Mouse (Mus musculus) lung, postnatal 0 days (tissue): Measurements from ENCODE around the gene Iqgap2.

Source experiments
- CTCF ChIP-seq: IDR thresholded peaks from 2 replicates; pipeline ENCODE4 v1.5.1; 2016; ENCODE audit warnings: antibody characterized with exemption, mild to moderate bottlenecking
- EP300 ChIP-seq: IDR thresholded peaks from 2 replicates; pipeline ENCODE4 v1.6.1; 2016; ENCODE audit warnings: antibody characterized with exemption, mild to moderate bottlenecking, control low read depth

- TF ChIP-seq CTCF, result no peak
- TF ChIP-seq EP300, result no peak
Measured at GRCm38 (mm10) chr13:95692201-95692600, 199.5 kb downstream of the Iqgap2 start.
